ENCODE assay signal across 27 mouse cellular contexts in the genomic region with DNA sequence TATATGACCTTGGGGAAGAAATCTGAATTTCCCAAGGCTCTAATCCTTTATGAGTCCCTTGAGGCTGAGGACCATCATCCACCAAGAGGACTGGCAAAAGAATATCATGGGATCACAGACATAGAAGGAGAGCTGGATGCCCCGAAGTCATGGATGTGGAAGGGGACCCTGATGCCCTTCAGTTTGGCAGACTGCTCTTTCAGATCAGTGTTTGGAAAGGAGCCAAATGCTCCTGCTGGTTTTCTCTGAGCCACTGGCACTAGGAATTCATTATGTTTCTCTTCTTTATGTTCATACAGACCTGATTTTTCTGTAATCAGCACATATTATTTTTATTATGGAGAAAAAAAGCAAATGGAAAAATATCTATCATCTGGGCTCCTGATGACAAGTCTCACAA. TPM values are rescaled to one million over a fixed set of nuclear protein-coding genes. Genes with fewer than 3 reads are reported as not detected.
DNase-seq lines count a peak whose midpoint lies in the region; ATAC-seq and TF ChIP-seq lines count a peak whose summit lies in the region.
"Had no signal": no experiment of that assay in that cellular context is flagged by ENCODE, and none has a peak within 500 bp of the region (broad histone marks: within the 10 kb centered on the region; RNA-seq: fewer than 3 reads in every experiment).

No protein-coding gene starts in this region.

- no peak for ATAC-seq in intestine, embryonic 14.5 days (replicated peaks; ENCODE audit: low FRiP score, low TSS enrichment, low read depth)
- no peak for ATAC-seq in intestine, embryonic 15.5 days
- ATAC-seq in neural tube, embryonic 13.5 days (ENCODE audit: low read depth) = no peak
- no peak for ATAC-seq in CD4-positive, CD25-positive, alpha-beta regulatory T cell, adult 4 months
- ATAC-seq: forebrain, postnatal 0 days; hindbrain, embryonic 16.5 days; intestine, postnatal 0 days had no signal

- H3K9me3 ChIP-seq in intestine, embryonic 14.5 days (ENCODE audit: control insufficient read depth, low read length) = no peaks in the 10 kb centered on the region
- H3K9me3 ChIP-seq in intestine, embryonic 15.5 days = no peaks in the 10 kb centered on the region
- no peaks in the 10 kb centered on the region for H3K9me3 ChIP-seq in neural tube, embryonic 13.5 days
- H3K9me3 ChIP-seq: embryonic facial prominence, embryonic 13.5 days; liver, embryonic 15.5 days had no signal

- no peak overlapping the region for H3K9ac ChIP-seq in intestine, embryonic 14.5 days (ENCODE audit: low read length)
- H3K9ac ChIP-seq in intestine, embryonic 15.5 days = no peak overlapping the region
- H3K9ac ChIP-seq in neural tube, embryonic 13.5 days = no peak overlapping the region
- H3K9ac ChIP-seq: embryonic facial prominence, embryonic 13.5 days; forebrain, postnatal 0 days; heart, embryonic 12.5 days; limb, embryonic 12.5 days; liver, embryonic 15.5 days; lung, embryonic 14.5 days had no signal

- peak; percentile 79 to 83 for DNase-seq in cerebellum, postnatal 10 days
- no peak for DNase-seq in cerebellum, postnatal 36 days
- DNase-seq in intestine, embryonic 14.5 days (ENCODE audit: low spot score) = peak; percentile 34
- DNase-seq in neural tube, embryonic 10.5 days (ENCODE audit: extremely low spot score, low spot score) = no peak
- DNase-seq: adrenal gland, adult 2 months; cerebellum, adult 11 months; forebrain, postnatal 0 days; heart, adult 2 months; heart, postnatal 4 days; kidney, adult 9 months; kidney, postnatal 25 days; lung, embryonic 14.5 days; lung, postnatal 14 days; right cerebral cortex, postnatal 4 days; thymus, adult 18-20 months; thymus, postnatal 36 days had no signal

- H3K4me1 ChIP-seq in intestine, embryonic 14.5 days (replicated peaks; ENCODE audit: control insufficient read depth, insufficient read depth, low read length) = no peaks in the 10 kb centered on the region
- H3K4me1 ChIP-seq in intestine, embryonic 15.5 days (replicated peaks) = no peaks in the 10 kb centered on the region
- peaks cover 14% of the 10 kb centered on the region for H3K4me1 ChIP-seq in neural tube, embryonic 13.5 days (replicated peaks)
- no peaks in the 10 kb centered on the region; the same call in 1 of the 2 replicates for H3K4me1 ChIP-seq in cortical plate, adult 2 months (ENCODE audit: control insufficient read depth, insufficient read depth, low read length)
- H3K4me1 ChIP-seq: embryonic facial prominence, embryonic 13.5 days; heart, embryonic 12.5 days; limb, embryonic 12.5 days; liver, embryonic 15.5 days had no signal

- no peak overlapping the region for H3K4me2 ChIP-seq in intestine, embryonic 14.5 days (ENCODE audit: low read length)
- no peak overlapping the region for H3K4me2 ChIP-seq in intestine, embryonic 15.5 days (replicated peaks)
- no peak overlapping the region for H3K4me2 ChIP-seq in neural tube, embryonic 13.5 days
- H3K4me2 ChIP-seq: embryonic facial prominence, embryonic 13.5 days; heart, embryonic 12.5 days; limb, embryonic 12.5 days; liver, embryonic 15.5 days; lung, embryonic 14.5 days had no signal

- TF ChIP-seq CTCF in cortical plate, adult 2 months (IDR thresholded peaks at IDR 0.05; ENCODE audit: extremely low read depth, insufficient read depth, low read length) = no peak

- TF ChIP-seq POLR2A in cortical plate, adult 2 months (IDR thresholded peaks at IDR 0.05; ENCODE audit: extremely low read depth, insufficient read depth, low read length) = no peak

- 88% methylated on average over 1 of the region's 1 CpGs for WGBS in intestine, embryonic 14.5 days
- 84% methylated on average over 1 of the region's 1 CpGs for WGBS in intestine, embryonic 15.5 days
- 49% methylated on average over 1 of the region's 1 CpGs for WGBS in neural tube, embryonic 13.5 days

- no peaks in the 10 kb centered on the region for H3K36me3 ChIP-seq in intestine, embryonic 14.5 days (ENCODE audit: control insufficient read depth, insufficient read depth, low read length)
- H3K36me3 ChIP-seq in intestine, embryonic 15.5 days = no peaks in the 10 kb centered on the region
- H3K36me3 ChIP-seq in neural tube, embryonic 13.5 days = no peaks in the 10 kb centered on the region
- H3K36me3 ChIP-seq: embryonic facial prominence, embryonic 13.5 days; limb, embryonic 12.5 days; liver, embryonic 15.5 days had no signal

- H3K4me3 ChIP-seq in intestine, embryonic 14.5 days (ENCODE audit: low read depth, low read length) = no peak overlapping the region
- H3K4me3 ChIP-seq in intestine, embryonic 15.5 days (replicated peaks) = no peak overlapping the region
- no peak overlapping the region for H3K4me3 ChIP-seq in neural tube, embryonic 13.5 days
- no peak overlapping the region for H3K4me3 ChIP-seq in cortical plate, adult 2 months (ENCODE audit: insufficient read depth, low read length)
- H3K4me3 ChIP-seq: embryonic facial prominence, embryonic 13.5 days; heart, adult 2 months; heart, embryonic 12.5 days; limb, embryonic 12.5 days; liver, embryonic 15.5 days had no signal

- H3K27me3 ChIP-seq in intestine, embryonic 14.5 days (replicated peaks; ENCODE audit: control insufficient read depth, insufficient read depth, low read length) = no peaks in the 10 kb centered on the region
- no peaks in the 10 kb centered on the region for H3K27me3 ChIP-seq in intestine, embryonic 15.5 days (replicated peaks)
- H3K27me3 ChIP-seq in neural tube, embryonic 13.5 days = no peaks in the 10 kb centered on the region
- H3K27me3 ChIP-seq: embryonic facial prominence, embryonic 13.5 days; heart, embryonic 12.5 days; limb, embryonic 12.5 days; liver, embryonic 15.5 days had no signal

- H3K27ac ChIP-seq in intestine, embryonic 14.5 days (ENCODE audit: low read depth) = no peak overlapping the region
- H3K27ac ChIP-seq in intestine, embryonic 15.5 days = no peak overlapping the region
- peak overlapping the region; percentile 13; the same call in 1 of the 2 replicates for H3K27ac ChIP-seq in neural tube, embryonic 13.5 days (replicated peaks)
- H3K27ac ChIP-seq in cortical plate, adult 2 months (ENCODE audit: insufficient read depth, low read length) = peak overlapping the region; percentile 91; the same call in 1 of the 2 replicates
- H3K27ac ChIP-seq: embryonic facial prominence, embryonic 13.5 days; heart, adult 2 months; limb, embryonic 12.5 days; liver, embryonic 15.5 days; stomach, postnatal 0 days had no signal

RNA-seq across cellular contexts. Expression of gene Adam12, which starts 50.9 kb away (rescaled TPM):
- 13.8 and 15.1 TPM in 2 replicates for polyA plus RNA-seq in intestine, embryonic 14.5 days (2014; fragmentation: Nextera tagmentation; extraction: Ambion mirVana)
- 6.3 and 6.4 TPM in 2 replicates for polyA plus RNA-seq in intestine, embryonic 15.5 days (2015; fragmentation: Nextera tagmentation; extraction: Ambion mirVana)
- polyA plus RNA-seq in neural tube, embryonic 13.5 days (2015; fragmentation: Nextera tagmentation; extraction: Ambion mirVana) = 2.4 and 2.8 TPM in 2 replicates
- 2.1 and 2.2 TPM in 2 replicates for polyA plus RNA-seq in cortical plate, adult 2 months (2012; rRNA removed)
- polyA plus RNA-seq in CD4-positive, CD25-positive, alpha-beta regulatory T cell, adult 4 months (2017; shearing (Covaris generic)) = 1 to 10 TPM; 1.2 to 2.2 TPM

Comparison
In these comparisons a context has a peak if more than half of its experiments do, and no peak if none do; other contexts are left out.
1. DNase-seq: peak in cerebellum, postnatal 10 days (2 of 2) and intestine, embryonic 14.5 days (single experiment); none in cerebellum, postnatal 36 days (0 of 2) and neural tube, embryonic 10.5 days (single experiment).
2. H3K27ac ChIP-seq: peak in neural tube, embryonic 13.5 days (single experiment) and cortical plate, adult 2 months (single experiment); none in intestine, embryonic 14.5 days (single experiment) and intestine, embryonic 15.5 days (single experiment).